Mouse (Mus musculus) brain, embryonic 14.5 days (tissue): ENCODE results near the gene Pik3ca.

Experiments used
- CTCF ChIP-seq: fragments of 200-500 bp; IDR thresholded peaks from 2 replicates; pipeline ENCODE4 v1.5.1; 2012; ENCODE audit warnings: inconsistent platforms, mild to moderate bottlenecking, moderate library complexity, borderline replicate concordance; ENCODE audit not compliant: insufficient read depth, insufficient read length; ENCODE audit errors: extremely low read depth
- POLR2A ChIP-seq: fragments of 200-500 bp; IDR thresholded peaks from 2 replicates; pipeline ENCODE4 v1.6.1; 2012; ENCODE audit warnings: mild to moderate bottlenecking, inconsistent platforms, borderline replicate concordance; ENCODE audit not compliant: poor library complexity, insufficient read depth, insufficient read length, severe bottlenecking; ENCODE audit errors: extremely low read depth

DNA sequence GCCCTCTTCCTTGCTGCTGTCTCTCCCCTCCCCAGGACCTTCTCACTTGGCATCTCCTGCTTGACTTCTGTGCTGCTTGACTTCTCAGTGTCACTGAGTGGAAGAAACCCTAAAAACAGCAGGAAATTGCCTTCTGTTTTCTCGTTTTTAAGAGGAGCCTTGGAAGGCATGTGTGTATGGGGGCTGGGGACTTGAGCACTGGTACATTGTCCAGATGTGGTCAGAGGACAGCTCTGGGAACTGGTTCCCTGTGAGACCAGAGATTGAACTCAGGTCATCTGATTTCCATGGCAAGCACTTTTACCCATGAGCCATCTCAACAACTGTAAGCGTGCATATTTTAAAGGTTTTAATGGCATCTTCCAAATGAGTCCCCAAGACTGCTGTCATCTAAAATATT lies 36.5 kb downstream of the Pik3ca start:
- TF ChIP-seq CTCF: no peak
- no peak for TF ChIP-seq POLR2A
